Mouse (Mus musculus): ENCODE data around the gene Spata2.

DNA sequence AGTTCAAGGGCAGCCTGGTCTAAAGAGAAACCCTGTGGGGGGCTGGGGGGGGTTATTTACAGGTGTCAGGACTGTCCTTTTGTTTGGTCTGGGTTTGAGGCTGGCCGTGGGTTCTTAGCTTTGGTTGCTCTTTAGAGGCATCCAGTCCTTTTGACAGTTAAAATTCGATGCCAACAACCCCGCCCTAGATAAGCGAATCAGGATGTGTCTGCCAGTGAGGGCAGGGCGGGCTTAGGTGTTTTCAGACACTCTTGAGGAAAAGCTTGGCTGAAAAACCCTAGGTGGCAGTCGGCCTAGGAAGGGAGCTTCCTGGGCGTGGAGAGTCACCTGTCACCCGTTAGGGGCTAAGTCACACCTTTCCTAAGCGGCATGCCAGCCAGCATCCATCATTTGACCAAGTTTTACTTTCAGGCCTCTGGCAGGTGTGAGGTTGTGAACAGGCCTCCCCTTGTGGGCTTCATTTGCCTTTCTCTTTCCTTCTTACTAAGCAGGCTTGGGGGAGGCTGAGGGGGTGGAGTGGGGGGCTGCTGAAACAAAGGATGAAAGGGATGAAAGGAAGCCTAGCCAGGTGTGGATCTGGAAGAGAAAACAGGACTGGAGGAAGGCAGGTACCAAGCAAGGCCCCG lies 43.7 kb upstream of the Spata2 start:
- TF ChIP-seq POLR2A (IDR thresholded peaks at IDR 0.05; ENCODE audit: control insufficient read depth, extremely low read depth, insufficient read depth, low read length, poor library complexity) (no peak), CTCF (IDR thresholded peaks at IDR 0.05; ENCODE audit: borderline replicate concordance, control insufficient read depth, extremely low read depth, insufficient read depth, low read length, poor library complexity) (no peak)

Measured in thymus, adult 2 months (tissue).